Mouse (Mus musculus): ENCODE results near the gene Ipo5. TPM values are rescaled to one million over a fixed set of nuclear protein-coding genes. Genes with fewer than 3 reads are reported as not detected.

The Ipo5 gene
- polyA plus RNA-seq, 1 experiment from 2014 or later, result 56.0 TPM

DNA sequence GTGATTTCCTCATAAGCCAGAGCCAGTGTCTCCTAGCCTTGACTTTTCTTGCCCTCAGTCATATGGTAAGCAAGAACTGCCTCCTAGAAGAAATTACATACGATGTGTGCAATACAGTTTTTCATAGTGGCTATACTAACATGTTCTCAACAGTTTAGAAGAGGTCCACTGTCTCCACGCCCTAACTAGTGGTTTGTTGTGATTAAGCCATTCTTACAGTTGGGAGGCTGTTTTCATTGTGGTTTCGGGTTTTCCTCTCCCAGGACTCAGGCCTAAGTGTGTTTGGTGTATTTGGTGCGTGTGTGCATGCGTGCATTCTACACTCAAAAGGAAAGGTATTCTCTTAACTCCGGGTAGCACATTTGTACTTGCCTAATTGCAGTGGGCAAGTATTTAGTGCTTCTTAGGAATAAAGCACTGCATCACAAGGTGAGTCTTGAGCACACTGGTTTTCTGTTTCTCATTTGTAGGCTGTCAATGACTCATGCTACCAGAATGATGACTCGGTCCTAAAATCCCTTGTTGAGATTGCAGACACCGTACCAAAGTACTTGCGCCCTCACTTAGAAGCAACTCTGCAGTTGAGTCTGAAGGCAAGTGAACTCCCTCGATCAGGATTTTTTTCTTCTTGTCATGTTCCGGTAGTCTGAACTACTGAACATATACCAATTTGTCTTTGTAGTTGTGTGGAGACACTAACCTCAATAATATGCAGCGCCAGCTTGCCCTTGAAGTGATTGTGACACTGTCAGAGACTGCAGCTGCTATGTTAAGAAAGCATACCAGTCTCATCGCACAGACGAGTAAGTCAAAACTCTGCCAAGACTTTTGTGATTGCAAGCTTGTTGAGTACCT, 14.9 kb downstream of the Ipo5 start:
- Histone ChIP-seq H3K4me3 (no peak overlapping the region), H3K4me1 (replicated peaks) (no peaks in the 10 kb centered on the region), H3K9me3 (no peaks in the 10 kb centered on the region), H3K4me2 (no peak overlapping the region), H3K9ac (no peak overlapping the region), H3K36me3 (peaks cover 67% of the 10 kb centered on the region), H3K27me3 (no peaks in the 10 kb centered on the region), H3K27ac (replicated peaks) (no peak overlapping the region)
- WGBS, result 97% methylated on average over 14 of the region's 14 CpGs
- no peak for ATAC-seq (ENCODE audit: low FRiP score, low read depth)

GRCm38 (mm10) chr14:120931236-120931635, 20.2 kb downstream of the Ipo5 start:
- Histone ChIP-seq H3K4me1 (replicated peaks) (no peaks in the 10 kb centered on the region), H3K9me3 (no peaks in the 10 kb centered on the region), H3K9ac (no peak overlapping the region), H3K4me2 (no peak overlapping the region), H3K27ac (replicated peaks) (no peak overlapping the region), H3K36me3 (peaks cover 60% of the 10 kb centered on the region), H3K4me3 (no peak overlapping the region), H3K27me3 (no peaks in the 10 kb centered on the region)
- ATAC-seq (ENCODE audit: low FRiP score, low read depth), result no peak
- 81% methylated on average over 4 of the region's 4 CpGs for WGBS

- Histone ChIP-seq H3K27ac (replicated peaks) (no peak overlapping the region), H3K9ac (no peak overlapping the region), H3K4me1 (replicated peaks) (no peaks in the 10 kb centered on the region), H3K27me3 (no peaks in the 10 kb centered on the region), H3K36me3 (peaks cover 62% of the 10 kb centered on the region), H3K4me3 (no peak overlapping the region), H3K9me3 (no peaks in the 10 kb centered on the region), H3K4me2 (no peak overlapping the region)
- ATAC-seq (ENCODE audit: low FRiP score, low read depth), result no peak
- 95% methylated on average over 8 of the region's 8 CpGs for WGBS
These were observed 22.6 kb downstream of the Ipo5 start for GRCm38 (mm10) chr14:120933624-120934023.

DNA sequence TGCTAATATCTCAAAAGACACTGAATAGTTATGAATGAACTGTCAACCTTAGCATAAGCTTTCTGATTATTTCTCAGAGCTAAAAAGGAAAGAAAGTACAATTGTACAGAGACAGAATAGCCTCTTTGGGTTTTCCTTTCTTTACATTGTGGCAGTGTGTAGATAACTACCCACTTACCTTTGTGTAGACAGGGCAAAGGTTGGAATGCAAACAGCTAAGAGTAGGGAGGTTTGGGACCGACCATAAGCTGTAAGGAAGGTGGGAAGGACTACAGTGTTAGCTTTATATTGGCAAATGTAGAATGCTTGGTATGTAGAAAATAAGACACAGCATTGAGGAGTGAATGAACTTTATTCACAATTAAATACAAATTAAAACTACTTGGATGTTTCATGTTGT, 26.1 kb downstream of the Ipo5 start:
- Histone ChIP-seq H3K27ac (replicated peaks) (no peak overlapping the region), H3K9ac (no peak overlapping the region), H3K9me3 (no peaks in the 10 kb centered on the region), H3K4me3 (no peak overlapping the region), H3K4me2 (no peak overlapping the region), H3K36me3 (peaks cover 87% of the 10 kb centered on the region), H3K4me1 (replicated peaks) (no peaks in the 10 kb centered on the region), H3K27me3 (no peaks in the 10 kb centered on the region)
- WGBS, result 88% methylated on average over 1 of the region's 1 CpGs
- no peak for ATAC-seq (ENCODE audit: low FRiP score, low read depth)

DNA sequence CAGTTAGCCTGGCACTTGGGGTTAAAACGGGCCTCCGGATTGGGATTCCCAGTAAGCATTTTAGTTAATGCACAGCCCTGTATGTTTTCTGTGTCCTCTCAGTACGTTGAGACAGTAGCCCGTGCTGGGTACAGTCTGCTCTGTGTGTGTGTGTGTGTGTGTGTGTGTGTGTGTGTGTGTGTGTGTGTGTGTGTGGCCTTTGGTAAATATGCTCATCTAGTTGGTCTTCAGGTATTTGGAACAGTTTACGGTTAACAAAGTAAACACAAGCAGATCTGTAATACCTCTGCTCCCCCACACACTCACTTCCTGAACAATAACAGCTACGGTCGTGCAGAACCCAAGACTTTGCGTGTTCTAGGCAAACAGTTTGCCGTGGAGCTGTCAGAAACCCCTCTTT, 31.8 kb downstream of the Ipo5 start:
- Histone ChIP-seq H3K4me3 (no peak overlapping the region), H3K9ac (no peak overlapping the region), H3K36me3 (peaks cover 76% of the 10 kb centered on the region), H3K4me1 (replicated peaks) (no peaks in the 10 kb centered on the region), H3K27me3 (no peaks in the 10 kb centered on the region), H3K9me3 (no peaks in the 10 kb centered on the region), H3K27ac (replicated peaks) (no peak overlapping the region), H3K4me2 (no peak overlapping the region)
- ATAC-seq (ENCODE audit: low FRiP score, low read depth), result no peak
- WGBS, result 93% methylated on average over 9 of the region's 9 CpGs

- no peak overlapping the region for H3K4me2 ChIP-seq
- 83% methylated on average over 7 of the region's 7 CpGs for WGBS
- no peaks in the 10 kb centered on the region for H3K9me3 ChIP-seq
- H3K9ac ChIP-seq, result no peak overlapping the region
- H3K4me1 ChIP-seq (replicated peaks), result no peaks in the 10 kb centered on the region
- H3K36me3 ChIP-seq, result peaks cover 74% of the 10 kb centered on the region
- no peak for ATAC-seq (ENCODE audit: low FRiP score, low read depth)
- H3K27me3 ChIP-seq, result no peaks in the 10 kb centered on the region
- H3K4me3 ChIP-seq, result no peak overlapping the region
- no peak overlapping the region for H3K27ac ChIP-seq (replicated peaks)
These were observed 34.1 kb downstream of the Ipo5 start for GRCm38 (mm10) chr14:120945146-120945545.

DNA sequence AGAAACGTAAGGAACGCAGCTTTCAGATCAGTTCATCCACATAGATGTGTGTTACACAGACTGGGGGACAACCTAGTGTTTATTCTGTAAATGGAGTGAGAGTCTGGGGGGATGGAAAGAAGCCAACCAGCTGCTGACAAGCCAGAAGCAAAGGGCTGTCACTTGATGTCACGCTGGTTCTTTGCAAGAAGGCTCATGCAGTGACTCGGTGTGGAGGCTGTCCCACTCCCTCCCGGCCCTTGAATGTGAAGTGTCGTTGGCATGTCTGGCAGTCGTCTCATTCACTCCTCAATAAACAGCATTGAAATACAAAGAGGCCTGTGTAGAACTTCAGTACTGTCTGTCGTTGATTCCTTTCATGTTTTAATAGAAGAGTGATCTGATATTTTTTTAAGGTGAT, 36.1 kb downstream of the Ipo5 start:
- no peaks in the 10 kb centered on the region for H3K9me3 ChIP-seq
- peaks cover 57% of the 10 kb centered on the region for H3K36me3 ChIP-seq
- no peak overlapping the region for H3K27ac ChIP-seq (replicated peaks)
- peak; percentile 35; the same call in 1 of the 2 replicates for ATAC-seq (ENCODE audit: low FRiP score, low read depth)
- 45% methylated on average over 8 of the region's 8 CpGs for WGBS
- H3K4me3 ChIP-seq, result no peak overlapping the region
- no peak overlapping the region for H3K4me2 ChIP-seq
- no peaks in the 10 kb centered on the region for H3K4me1 ChIP-seq (replicated peaks)
- H3K9ac ChIP-seq, result no peak overlapping the region
- no peaks in the 10 kb centered on the region for H3K27me3 ChIP-seq

- H3K27me3 ChIP-seq, result no peaks in the 10 kb centered on the region
- no peaks in the 10 kb centered on the region for H3K9me3 ChIP-seq
- H3K4me1 ChIP-seq (replicated peaks), result no peaks in the 10 kb centered on the region
- H3K9ac ChIP-seq, result no peak overlapping the region
- peaks cover 40% of the 10 kb centered on the region for H3K36me3 ChIP-seq
- ATAC-seq (ENCODE audit: low FRiP score, low read depth), result no peak
- no peak overlapping the region for H3K27ac ChIP-seq (replicated peaks)
- no peak overlapping the region for H3K4me3 ChIP-seq
- H3K4me2 ChIP-seq, result no peak overlapping the region
- WGBS, result 93% methylated on average over 5 of the region's 5 CpGs
These were observed 38.0 kb downstream of the Ipo5 start for GRCm38 (mm10) chr14:120949002-120949401.

DNA sequence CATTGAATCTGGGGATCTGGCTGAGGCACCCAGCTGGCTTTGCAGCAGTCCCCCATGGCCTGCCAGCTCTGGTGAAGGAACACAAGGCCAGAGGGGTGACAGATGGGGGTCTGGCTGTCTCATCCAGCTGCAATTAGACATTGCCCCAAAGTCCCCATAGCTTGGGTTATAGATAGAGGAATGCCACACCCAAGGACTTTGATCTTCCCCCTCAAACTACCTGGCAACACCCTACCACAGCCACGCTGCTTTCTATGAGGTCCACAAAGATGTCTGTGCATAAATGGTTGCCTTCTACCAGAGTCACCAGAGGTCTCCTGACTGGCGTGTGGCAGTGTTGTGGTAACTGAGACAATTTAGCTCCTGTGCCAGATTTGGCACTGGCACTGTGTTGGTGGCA, 39.0 kb downstream of the Ipo5 start:
- Histone ChIP-seq H3K36me3 (peaks cover 29% of the 10 kb centered on the region), H3K9me3 (no peaks in the 10 kb centered on the region), H3K4me1 (replicated peaks) (no peaks in the 10 kb centered on the region), H3K9ac (no peak overlapping the region), H3K27me3 (no peaks in the 10 kb centered on the region), H3K27ac (replicated peaks) (no peak overlapping the region), H3K4me2 (no peak overlapping the region), H3K4me3 (no peak overlapping the region)
- 93% methylated on average over 2 of the region's 2 CpGs for WGBS
- ATAC-seq (ENCODE audit: low FRiP score, low read depth), result no peak

GRCm38 (mm10) chr14:120952434-120952833, 41.4 kb downstream of the Ipo5 start:
- WGBS, result 48% methylated on average over 2 of the region's 2 CpGs
- Histone ChIP-seq H3K4me1 (replicated peaks) (no peaks in the 10 kb centered on the region), H3K9me3 (no peaks in the 10 kb centered on the region), H3K27me3 (no peaks in the 10 kb centered on the region), H3K4me2 (no peak overlapping the region), H3K36me3 (peaks cover 18% of the 10 kb centered on the region), H3K9ac (no peak overlapping the region), H3K27ac (replicated peaks) (no peak overlapping the region), H3K4me3 (no peak overlapping the region)
- no peak for ATAC-seq (ENCODE audit: low FRiP score, low read depth)

GRCm38 (mm10) chr14:120960551-120960950, 49.5 kb downstream of the Ipo5 start:
- WGBS, result 50% methylated on average over 6 of the region's 8 CpGs
- no peak for ATAC-seq (ENCODE audit: low FRiP score, low read depth)
- Histone ChIP-seq H3K36me3 (no peaks in the 10 kb centered on the region), H3K9me3 (no peaks in the 10 kb centered on the region), H3K4me1 (replicated peaks) (peaks cover 4% of the 10 kb centered on the region; the same call in 1 of the 2 replicates), H3K4me2 (no peak overlapping the region), H3K9ac (no peak overlapping the region), H3K27me3 (no peaks in the 10 kb centered on the region), H3K27ac (replicated peaks) (no peak overlapping the region), H3K4me3 (no peak overlapping the region)

- no peak overlapping the region for H3K4me3 ChIP-seq
- no peak for ATAC-seq (ENCODE audit: low FRiP score, low read depth)
- H3K4me1 ChIP-seq (replicated peaks), result peaks cover 4% of the 10 kb centered on the region; the same call in 1 of the 2 replicates
- no peaks in the 10 kb centered on the region for H3K27me3 ChIP-seq
- WGBS, result 34% methylated on average over 5 of the region's 5 CpGs
- H3K9ac ChIP-seq, result no peak overlapping the region
- H3K36me3 ChIP-seq, result no peaks in the 10 kb centered on the region
- H3K4me2 ChIP-seq, result no peak overlapping the region
- no peak overlapping the region for H3K27ac ChIP-seq (replicated peaks)
- no peaks in the 10 kb centered on the region for H3K9me3 ChIP-seq
These were observed 50.0 kb downstream of the Ipo5 start for GRCm38 (mm10) chr14:120960991-120961390.

GRCm38 (mm10) chr14:120967072-120967471, 56.0 kb downstream of the Ipo5 start:
- ATAC-seq (ENCODE audit: low FRiP score, low read depth), result no peak
- Histone ChIP-seq H3K4me2 (no peak overlapping the region), H3K27me3 (no peaks in the 10 kb centered on the region), H3K36me3 (no peaks in the 10 kb centered on the region), H3K9ac (no peak overlapping the region), H3K27ac (replicated peaks) (no peak overlapping the region), H3K9me3 (no peaks in the 10 kb centered on the region), H3K4me1 (replicated peaks) (no peaks in the 10 kb centered on the region), H3K4me3 (no peak overlapping the region)
- WGBS, result 89% methylated on average over 6 of the region's 6 CpGs
